Mouse (Mus musculus) limb, embryonic 14.5 days (tissue): ENCODE results near the gene Ddx5. TPM values are rescaled to one million over a fixed set of nuclear protein-coding genes. Genes with fewer than 3 reads are reported as not detected.

Source experiments
- ATAC-seq: fragments of 200-750 bp; cut with Nextera tagmentation; 2 replicates; pipeline ENCODE4 v1.8.0; 2017; ENCODE audit warnings: low read depth, moderate number of reproducible peaks, moderate TSS enrichment; ENCODE audit not compliant: low FRiP score
- DNase-seq: peaks from one replicate; pipeline ENCODE4 v3.0.0-alpha.2; 2015; ENCODE audit warnings: low spot score
- H3K27ac ChIP-seq: fragments of 300-500 bp; sonication (generic); replicated peaks from 2 replicates; pipeline ENCODE4 v1.5.1; 2014; ENCODE audit warnings: low read depth, mild to moderate bottlenecking, low read length, moderate library complexity, mixed read lengths
- H3K27me3 ChIP-seq: fragments of 300-500 bp; sonication (generic); 2 replicates; pipeline ENCODE4 v1.6.1; 2014; ENCODE audit warnings: low read length, mixed read lengths; ENCODE audit not compliant: control insufficient read depth, insufficient read depth
- H3K36me3 ChIP-seq: fragments of 300-500 bp; sonication (generic); 2 replicates; pipeline ENCODE4 v1.6.1; 2014; ENCODE audit warnings: mild to moderate bottlenecking, low read length, moderate library complexity, mixed read lengths; ENCODE audit not compliant: control insufficient read depth, insufficient read depth
- H3K4me1 ChIP-seq: fragments of 300-500 bp; sonication (generic); 2 replicates; pipeline ENCODE4 v1.6.1; 2014; ENCODE audit warnings: antibody characterized with exemption, low read length, mixed read lengths; ENCODE audit not compliant: control insufficient read depth, insufficient read depth
- H3K4me2 ChIP-seq: fragments of 300-500 bp; sonication (generic); replicated peaks from 2 replicates; pipeline ENCODE4 v1.6.1; 2014; ENCODE audit warnings: low read depth, mild to moderate bottlenecking, low read length, moderate library complexity; ENCODE audit not compliant: severe bottlenecking
- H3K4me3 ChIP-seq: fragments of 300-500 bp; sonication (generic); replicated peaks from 2 replicates; pipeline ENCODE4 v1.5.1; 2014; ENCODE audit warnings: low read length
- H3K9ac ChIP-seq: fragments of 300-500 bp; sonication (generic); 2 replicates; pipeline ENCODE4 v1.6.1; 2014; ENCODE audit warnings: mild to moderate bottlenecking, low read depth, low read length, moderate library complexity; ENCODE audit not compliant: severe bottlenecking
- H3K9me3 ChIP-seq: fragments of 300-500 bp; sonication (generic); 2 replicates; pipeline ENCODE4 v1.6.1; 2016; ENCODE audit warnings: low read length; ENCODE audit not compliant: control insufficient read depth
- POLR2A ChIP-seq: fragments of 200-500 bp; IDR thresholded peaks from 2 replicates; pipeline ENCODE4 v1.8.0; 2012; ENCODE audit warnings: inconsistent platforms, mild to moderate bottlenecking, moderate library complexity, borderline replicate concordance; ENCODE audit not compliant: insufficient read depth, insufficient read length; ENCODE audit errors: extremely low read depth
- WGBS: fragments of 180-500 bp; shearing (Covaris S2); extraction: QIAGEN DNeasy Blood & Tissue Kit; methylation state at CpG from one replicate; pipeline ENCODE4 v1.1.7; 2014; 5-methylcytosine and 5-hydroxymethylcytosine counted together
- polyA plus RNA-seq, 2 experiments: library from polyadenylated mRNA; depleted of rRNA in 1 of 2; stranded (reverse) in 1 of 2; unstranded in 1 of 2; fragments of >200 nt; fragmentation: Nextera tagmentation in 1 of 2; extraction: Ambion mirVana in 1 of 2; gene quantifications; 2 replicates each; pipeline versions ENCODE4 v1.2.1 to v1.2.3; 2012 to 2014

Ddx5 gene
- polyA plus RNA-seq, 2 experiments: 351 to 503 TPM

DNA sequence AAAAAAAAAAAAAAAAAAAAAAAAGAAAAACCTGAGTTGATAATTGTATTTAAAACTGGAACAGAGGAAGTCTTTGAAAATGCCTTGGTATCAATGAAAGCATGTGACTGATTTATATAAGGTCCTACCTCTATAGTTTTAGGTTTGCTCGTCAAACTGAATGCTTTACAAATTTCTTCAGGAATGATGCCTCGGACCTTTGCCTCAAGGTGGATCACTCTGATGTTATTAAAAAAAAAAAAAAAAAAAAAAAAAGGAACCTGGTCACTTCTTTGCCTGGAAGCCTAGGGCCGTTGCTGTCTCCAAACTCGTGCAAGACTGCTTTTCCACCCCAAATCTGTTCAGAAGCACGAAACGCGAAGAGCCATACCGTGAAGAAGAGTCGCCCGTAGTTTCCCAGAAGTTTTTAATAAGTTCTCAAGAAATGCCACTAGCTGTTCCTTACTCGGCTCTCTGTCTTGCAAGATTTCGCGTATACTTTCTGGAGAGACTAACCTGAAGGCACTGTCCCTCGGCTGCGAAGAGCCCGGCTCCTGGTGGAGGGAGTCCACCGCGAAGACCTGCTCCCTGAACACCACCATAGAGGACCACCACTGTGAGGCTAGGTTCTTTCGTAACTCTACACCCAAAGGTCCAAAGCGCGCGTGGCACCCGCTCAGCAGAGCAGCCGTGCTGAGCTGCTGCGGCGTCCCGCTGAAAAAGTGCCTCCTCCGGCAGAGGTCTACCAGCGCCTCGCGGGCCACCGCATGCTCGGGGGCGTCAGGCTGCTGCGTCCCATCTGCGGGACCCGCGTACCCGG lies 10.2 kb downstream of the Ddx5 start:
- Histone ChIP-seq H3K4me3 (peak overlapping the region; percentile 77), H3K9me3 (no peaks in the 10 kb centered on the region), H3K27me3 (no peaks in the 10 kb centered on the region), H3K4me2 (peak overlapping the region; percentile 71), H3K27ac (peak overlapping the region; percentile 97), H3K9ac (peak overlapping the region; percentile 91), H3K4me1 (no peaks in the 10 kb centered on the region), H3K36me3 (peaks cover 66% of the 10 kb centered on the region)
- DNase-seq (no peak), ATAC-seq (peak; percentile 76)
- 2% methylated on average over 39 of the region's 39 CpGs for WGBS
- TF ChIP-seq POLR2A: no peak

DNA sequence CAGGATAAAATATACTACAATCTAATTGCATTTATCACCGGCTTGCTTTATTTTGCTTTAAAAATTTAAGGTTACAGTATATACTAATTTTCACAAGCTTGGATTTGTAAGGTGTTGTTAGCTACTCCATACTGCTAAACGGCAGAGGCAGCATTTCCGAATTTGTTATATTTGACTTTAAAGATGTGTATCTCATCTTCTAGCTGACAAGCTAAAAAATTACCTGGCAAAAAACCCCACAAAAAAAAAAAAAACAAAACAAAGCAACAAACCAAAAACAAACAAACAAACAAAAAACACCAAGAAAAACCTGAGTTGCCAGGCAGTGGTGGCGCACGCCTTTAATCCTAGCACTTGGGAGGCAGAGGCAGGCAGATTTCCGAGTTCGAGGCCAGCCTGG lies 10.9 kb downstream of the Ddx5 start:
- no peaks in the 10 kb centered on the region for H3K9me3 ChIP-seq
- DNase-seq (no peak), ATAC-seq (no peak)
- H3K9ac ChIP-seq: no peak overlapping the region
- peak overlapping the region; percentile 71 for H3K4me2 ChIP-seq
- no peaks in the 10 kb centered on the region for H3K27me3 ChIP-seq
- peaks cover 66% of the 10 kb centered on the region for H3K36me3 ChIP-seq
- no peak for TF ChIP-seq POLR2A
- 91% methylated on average over 7 of the region's 7 CpGs for WGBS
- no peaks in the 10 kb centered on the region for H3K4me1 ChIP-seq
- H3K27ac ChIP-seq: no peak overlapping the region
- no peak overlapping the region for H3K4me3 ChIP-seq

DNA sequence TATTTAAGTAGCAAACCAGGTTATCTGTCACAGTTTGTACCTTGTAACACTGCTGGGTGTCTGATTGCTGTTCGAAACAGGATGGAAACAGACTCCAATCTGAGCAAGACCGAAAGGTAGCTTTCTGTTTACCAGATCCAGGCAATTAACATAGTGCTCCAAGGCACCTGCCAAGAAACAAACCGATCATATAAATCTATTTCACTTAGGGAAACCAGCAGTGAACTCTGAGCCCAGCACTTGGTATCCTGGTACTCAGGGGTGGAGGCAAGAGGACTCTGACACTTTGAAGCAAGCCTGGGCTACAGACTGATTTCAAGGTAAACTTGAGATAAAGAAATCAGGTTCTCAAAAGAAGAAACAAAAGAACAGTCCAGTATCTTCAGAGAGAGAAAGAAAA lies 11.6 kb downstream of the Ddx5 start:
- no peak for TF ChIP-seq POLR2A
- peaks cover 66% of the 10 kb centered on the region for H3K36me3 ChIP-seq
- H3K27ac ChIP-seq: no peak overlapping the region
- no peak overlapping the region for H3K9ac ChIP-seq
- H3K4me3 ChIP-seq: no peak overlapping the region
- no peak overlapping the region for H3K4me2 ChIP-seq
- no peaks in the 10 kb centered on the region for H3K27me3 ChIP-seq
- H3K9me3 ChIP-seq: no peaks in the 10 kb centered on the region
- DNase-seq (no peak), ATAC-seq (no peak)
- WGBS: 80% methylated on average over 3 of the region's 3 CpGs
- H3K4me1 ChIP-seq: no peaks in the 10 kb centered on the region

- Histone ChIP-seq H3K4me1 (no peaks in the 10 kb centered on the region), H3K4me3 (no peak overlapping the region), H3K36me3 (peaks cover 66% of the 10 kb centered on the region), H3K9ac (no peak overlapping the region), H3K4me2 (no peak overlapping the region), H3K9me3 (no peaks in the 10 kb centered on the region), H3K27ac (no peak overlapping the region), H3K27me3 (no peaks in the 10 kb centered on the region)
- 93% methylated on average over 4 of the region's 4 CpGs for WGBS
- no peak for TF ChIP-seq POLR2A
- no peak for DNase-seq
- ATAC-seq: no peak
Measured at GRCm38 (mm10) chr11:106776960-106777359, 12.0 kb downstream of the Ddx5 start.

GRCm38 (mm10) chr11:106773061-106773460 lies 15.9 kb downstream of the Ddx5 start:
- no peak overlapping the region for H3K9ac ChIP-seq
- 0 out of 2 replicates have a peak, but pooled peaks cover 3% of the 10 kb centered on the region for H3K9me3 ChIP-seq
- H3K4me3 ChIP-seq: no peak overlapping the region
- TF ChIP-seq POLR2A: no peak
- H3K27ac ChIP-seq: no peak overlapping the region
- H3K4me1 ChIP-seq: no peaks in the 10 kb centered on the region
- WGBS: 92% methylated on average over 9 of the region's 9 CpGs
- ATAC-seq (no peak), DNase-seq (no peak)
- no peak overlapping the region for H3K4me2 ChIP-seq
- H3K27me3 ChIP-seq: no peaks in the 10 kb centered on the region
- peaks cover 74% of the 10 kb centered on the region for H3K36me3 ChIP-seq
